Mouse (Mus musculus) megakaryocyte, embryonic 14.5 days (primary cell): ENCODE measurements around the gene Gm11562.

Experiments used
- FLI1 ChIP-seq: IDR thresholded peaks from 2 replicates; pipeline ENCODE4 v1.6.1; 2012; ENCODE audit warnings: low read length, inconsistent platforms, mixed read lengths
- GATA1 ChIP-seq: IDR thresholded peaks from 3 replicates; pipeline ENCODE4 v1.6.1; 2012; ENCODE audit warnings: mixed read lengths, low read length, inconsistent platforms, borderline replicate concordance

DNA sequence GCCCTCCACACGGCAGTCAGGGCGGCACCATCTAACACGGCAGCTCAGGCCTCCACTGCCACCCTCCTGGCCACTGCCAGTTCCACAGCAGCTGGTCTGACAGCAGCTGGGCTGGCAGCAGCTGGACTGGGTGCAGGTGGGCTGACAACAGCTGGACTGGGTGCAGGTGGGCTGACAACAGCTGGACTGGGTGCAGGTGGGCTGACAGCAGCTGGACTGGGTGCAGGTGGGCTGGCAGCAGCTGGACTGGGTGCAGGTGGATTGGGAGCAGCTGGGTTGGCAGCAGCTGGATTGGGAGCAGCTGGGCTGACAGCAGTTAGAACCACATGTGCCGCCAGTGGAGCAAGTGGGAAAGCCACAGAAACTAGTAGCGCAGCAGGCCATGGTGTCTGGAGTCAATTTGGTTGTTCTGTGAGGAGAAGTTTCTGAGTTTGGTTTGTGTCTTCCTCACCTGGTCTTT lies 37.0 kb downstream of the Gm11562 start, which contains the start of gene Krtap1-4:
- no peak for TF ChIP-seq GATA1
- no peak for TF ChIP-seq FLI1
